Mouse (Mus musculus) olfactory bulb, adult 2 months (tissue): ENCODE data around the gene Slc6a17. TPM values are rescaled to one million over a fixed set of nuclear protein-coding genes. Genes with fewer than 3 reads are reported as not detected.
A peak's percentile ranks its signal among the peaks of the same experiment; 100 is the strongest.

ENCODE experiments used
- H3K27ac ChIP-seq: fragments of 200-500 bp; 2 replicates; pipeline ENCODE4 v1.5.1; 2012; ENCODE audit warnings: low read depth, low read length; ENCODE audit not compliant: insufficient read depth
- H3K4me1 ChIP-seq: fragments of 200-500 bp; 2 replicates; pipeline ENCODE4 v1.6.1; 2012; ENCODE audit warnings: low read length; ENCODE audit not compliant: control insufficient read depth, insufficient read depth
- H3K4me3 ChIP-seq: fragments of 200-500 bp; 2 replicates; pipeline ENCODE4 v1.5.1; 2012; ENCODE audit warnings: mild to moderate bottlenecking, low read depth, low read length, moderate library complexity; ENCODE audit not compliant: insufficient read depth
- CTCF ChIP-seq: fragments of 200-500 bp; IDR thresholded peaks from 2 replicates; pipeline ENCODE4 v1.5.1; 2012; ENCODE audit warnings: low read depth, mild to moderate bottlenecking, low read length, moderate library complexity; ENCODE audit not compliant: insufficient read depth
- POLR2A ChIP-seq: fragments of 200-500 bp; IDR thresholded peaks from 2 replicates; pipeline ENCODE4 v1.6.1; 2012; ENCODE audit warnings: mild to moderate bottlenecking, low read depth, low read length, moderate library complexity; ENCODE audit not compliant: insufficient read depth
- WGBS: fragments of 180-500 bp; shearing (Covaris S2); methylation state at CpG from one replicate; pipeline ENCODE4 v1.1.7; 2018; 5-methylcytosine and 5-hydroxymethylcytosine counted together
- polyA plus RNA-seq: library from polyadenylated mRNA; stranded (reverse); fragments of >200 nt; gene quantifications from 2 replicates; pipeline ENCODE4 v1.2.4, GENCODE M21; 2012; ENCODE audit warnings: low replicate concordance; ENCODE audit not compliant: missing spikeins, insufficient read depth, insufficient read length

Gene Slc6a17
- polyA plus RNA-seq, 1 experiment: not detected

GRCm38 (mm10) chr3:107530581-107530980 is 12.8 kb upstream of the Slc6a17 start:
- TF ChIP-seq CTCF (no peak), POLR2A (no peak)
- Histone ChIP-seq H3K4me1 (peaks cover 21% of the 10 kb centered on the region), H3K4me3 (no peak overlapping the region), H3K27ac (0 out of 2 replicates have a peak overlapping the region, but pooled peaks have one; percentile 14)
- 74% methylated on average over 5 of the region's 5 CpGs for WGBS

GRCm38 (mm10) chr3:107529182-107529581 is 11.4 kb upstream of the Slc6a17 start:
- TF ChIP-seq CTCF (no peak), POLR2A (no peak)
- 64% methylated on average over 5 of the region's 5 CpGs for WGBS
- H3K4me1 ChIP-seq: peaks cover 27% of the 10 kb centered on the region
- peak overlapping the region; percentile 70 for H3K27ac ChIP-seq
- no peak overlapping the region for H3K4me3 ChIP-seq

GRCm38 (mm10) chr3:107528401-107529118 is 10.7 kb upstream of the Slc6a17 start:
- WGBS: 4% methylated on average over 9 of the region's 9 CpGs
- peaks cover 26% of the 10 kb centered on the region for H3K4me1 ChIP-seq

GRCm38 (mm10) chr3:107524547-107524946 is 6.7 kb upstream of the Slc6a17 start:
- no peak overlapping the region for H3K4me3 ChIP-seq
- H3K27ac ChIP-seq: no peak overlapping the region
- TF ChIP-seq POLR2A (no peak), CTCF (no peak)
- WGBS: 63% methylated on average over 6 of the region's 6 CpGs
- H3K4me1 ChIP-seq: peaks cover 21% of the 10 kb centered on the region

More at GRCm38 (mm10) chr3:107528401-107529118, 10.7 kb upstream of the Slc6a17 start:
- Histone ChIP-seq H3K27ac (peak overlapping the region; percentile 88), H3K4me3 (no peak overlapping the region)
- TF ChIP-seq CTCF (0 out of 2 replicates have a peak, but pooled peaks have one; percentile 6), POLR2A (no peak)

- 92% methylated on average over 5 of the region's 5 CpGs for WGBS
- Histone ChIP-seq H3K4me3 (no peak overlapping the region), H3K4me1 (peaks cover 11% of the 10 kb centered on the region), H3K27ac (no peak overlapping the region)
- TF ChIP-seq POLR2A (no peak), CTCF (no peak)
These were observed 3.1 kb upstream of the Slc6a17 start for GRCm38 (mm10) chr3:107520931-107521330.

- peak overlapping the region; percentile 81 for H3K4me3 ChIP-seq
- H3K27ac ChIP-seq: peak overlapping the region; percentile 83
- TF ChIP-seq CTCF (no peak), POLR2A (no peak)
- WGBS: 4% methylated on average over 55 of the region's 55 CpGs
- H3K4me1 ChIP-seq: peaks cover 15% of the 10 kb centered on the region
These were observed 815 bp downstream of the Slc6a17 start for GRCm38 (mm10) chr3:107516776-107517630.

GRCm38 (mm10) chr3:107515989-107516388 is 1.8 kb downstream of the Slc6a17 start:
- no peak overlapping the region for H3K27ac ChIP-seq
- 16% methylated on average over 4 of the region's 4 CpGs for WGBS
- TF ChIP-seq POLR2A (no peak), CTCF (no peak)
- H3K4me3 ChIP-seq: peak overlapping the region; percentile 14
- H3K4me1 ChIP-seq: peaks cover 15% of the 10 kb centered on the region

GRCm38 (mm10) chr3:107511416-107511815 is 6.4 kb downstream of the Slc6a17 start:
- H3K4me3 ChIP-seq: no peak overlapping the region
- 71% methylated on average over 3 of the region's 3 CpGs for WGBS
- peaks cover 13% of the 10 kb centered on the region; the same call in 1 of the 2 replicates for H3K4me1 ChIP-seq
- TF ChIP-seq POLR2A (no peak), CTCF (no peak)
- H3K27ac ChIP-seq: no peak overlapping the region

- TF ChIP-seq POLR2A: no peak
- no peak for TF ChIP-seq CTCF
- 83% methylated on average over 8 of the region's 8 CpGs for WGBS
- Histone ChIP-seq H3K27ac (no peak overlapping the region), H3K4me1 (peaks cover 18% of the 10 kb centered on the region), H3K4me3 (no peak overlapping the region)
These were observed 9.1 kb downstream of the Slc6a17 start for GRCm38 (mm10) chr3:107508696-107509095.
